Mouse (Mus musculus): Measurements from ENCODE around the gene Trmt1. TPM values are rescaled to one million over a fixed set of nuclear protein-coding genes. Genes with fewer than 3 reads are reported as not detected.

Trmt1 gene
- polyA plus RNA-seq, 1 experiment from 2014 or later = 45.6 TPM

DNA sequence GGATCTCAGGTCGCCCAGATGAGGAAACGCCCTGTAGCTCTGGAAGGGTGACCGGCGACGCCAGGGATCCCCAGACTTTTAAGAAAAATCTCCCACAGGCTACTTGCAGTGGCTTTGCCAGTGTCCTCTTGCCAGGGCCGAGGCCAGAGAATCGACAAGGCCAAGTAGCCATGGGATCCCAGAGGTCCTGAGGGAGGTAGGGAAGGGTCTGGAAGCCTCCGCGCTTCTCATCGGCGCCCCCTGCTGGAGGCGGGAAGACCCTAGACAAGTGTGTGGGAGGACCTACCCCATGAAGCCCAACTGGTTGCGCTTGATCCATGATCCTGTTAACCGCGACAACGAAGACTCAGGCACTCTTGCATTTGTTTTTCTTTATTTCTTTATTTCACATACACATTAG lies 18.2 kb downstream of the Trmt1 start:
- Histone ChIP-seq H3K4me3 (ENCODE audit: low read depth, low read length) (peak overlapping the region; percentile 8; the same call in 1 of the 2 replicates), H3K9me3 (ENCODE audit: control insufficient read depth, low read length) (no peaks in the 10 kb centered on the region), H3K4me2 (peak overlapping the region; percentile 37), H3K27ac (ENCODE audit: low read depth, low read length) (no peak overlapping the region), H3K4me1 (ENCODE audit: control insufficient read depth, insufficient read depth, low read length) (peaks cover 41% of the 10 kb centered on the region), H3K36me3 (ENCODE audit: control insufficient read depth, insufficient read depth, low read length) (no peaks in the 10 kb centered on the region), H3K27me3 (ENCODE audit: control insufficient read depth, insufficient read depth, low read length) (peaks cover 80% of the 10 kb centered on the region), H3K9ac (ENCODE audit: low read length) (peak overlapping the region; percentile 24; the same call in 1 of the 2 replicates)
- 1% methylated on average over 16 of the region's 16 CpGs for WGBS
- DNase-seq (ENCODE audit: low spot score, missing footprints) (peak; percentile 98), ATAC-seq (ENCODE audit: low FRiP score) (0 out of 2 replicates have a peak, but pooled peaks have one; percentile 31)

DNA sequence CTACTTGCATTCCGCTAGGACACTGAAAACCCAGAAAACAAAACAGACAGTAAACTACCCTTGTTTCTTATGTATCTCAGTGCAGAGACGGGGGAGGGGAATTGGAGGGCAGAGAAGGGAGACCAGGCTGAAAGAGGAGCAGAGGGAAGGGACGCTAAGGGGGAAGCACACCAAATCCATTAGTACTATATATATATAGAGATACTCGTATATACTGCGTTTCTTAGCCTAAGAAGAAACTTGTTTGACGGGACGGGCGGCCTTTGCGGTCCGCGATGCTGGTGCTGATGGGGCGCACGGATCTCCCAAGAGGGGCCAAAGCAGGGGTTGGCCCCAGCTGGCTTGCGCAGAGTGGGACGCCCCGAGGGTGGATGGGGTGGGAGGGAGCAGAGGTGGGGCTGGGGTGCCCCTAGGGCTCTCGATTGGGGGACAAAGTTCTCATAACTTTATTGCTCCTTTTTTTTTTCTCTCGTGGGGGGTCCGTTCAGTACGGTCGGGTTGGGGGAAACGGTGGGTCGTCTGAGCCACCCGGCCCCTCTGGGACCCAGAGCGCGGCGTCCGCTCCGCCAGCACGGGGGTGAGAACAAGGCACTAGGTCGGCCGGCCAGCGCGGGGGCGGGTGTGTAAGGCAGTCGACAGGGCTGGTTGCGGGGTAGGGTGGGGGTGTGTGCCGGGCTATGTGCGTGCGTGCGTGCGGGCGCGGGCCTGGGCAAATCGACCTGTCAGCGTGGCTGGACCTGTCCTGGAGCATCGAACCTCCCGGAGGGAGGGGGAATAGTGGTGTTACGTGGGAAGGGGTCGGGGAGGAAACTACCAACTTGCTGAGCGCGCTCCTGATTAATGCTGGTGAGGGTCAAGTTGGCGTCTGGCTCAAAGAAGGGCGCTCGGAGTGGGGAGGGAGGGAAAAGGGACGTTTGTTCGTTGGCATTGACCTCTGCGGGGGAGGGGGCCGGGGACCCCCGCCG lies 19.0 kb downstream of the Trmt1 start:
- H3K4me2 ChIP-seq = peak overlapping the region; percentile 31
- 2% methylated on average over 59 of the region's 61 CpGs for WGBS
- H3K27ac ChIP-seq (ENCODE audit: low read depth, low read length) = no peak overlapping the region
- peak; percentile 94 for DNase-seq (ENCODE audit: low spot score, missing footprints)
- no peak overlapping the region; the same call in 1 of the 2 replicates for H3K9ac ChIP-seq (ENCODE audit: low read length)
- peak overlapping the region; percentile 20; the same call in 1 of the 2 replicates for H3K4me3 ChIP-seq (ENCODE audit: low read depth, low read length)
- H3K9me3 ChIP-seq (ENCODE audit: control insufficient read depth, low read length) = no peaks in the 10 kb centered on the region
- H3K36me3 ChIP-seq (ENCODE audit: control insufficient read depth, insufficient read depth, low read length) = no peaks in the 10 kb centered on the region
- peaks cover 87% of the 10 kb centered on the region for H3K27me3 ChIP-seq (ENCODE audit: control insufficient read depth, insufficient read depth, low read length)
- peaks cover 42% of the 10 kb centered on the region for H3K4me1 ChIP-seq (ENCODE audit: control insufficient read depth, insufficient read depth, low read length)
- ATAC-seq (ENCODE audit: low FRiP score) = 0 out of 2 replicates have a peak, but pooled peaks have one; percentile 12

DNA sequence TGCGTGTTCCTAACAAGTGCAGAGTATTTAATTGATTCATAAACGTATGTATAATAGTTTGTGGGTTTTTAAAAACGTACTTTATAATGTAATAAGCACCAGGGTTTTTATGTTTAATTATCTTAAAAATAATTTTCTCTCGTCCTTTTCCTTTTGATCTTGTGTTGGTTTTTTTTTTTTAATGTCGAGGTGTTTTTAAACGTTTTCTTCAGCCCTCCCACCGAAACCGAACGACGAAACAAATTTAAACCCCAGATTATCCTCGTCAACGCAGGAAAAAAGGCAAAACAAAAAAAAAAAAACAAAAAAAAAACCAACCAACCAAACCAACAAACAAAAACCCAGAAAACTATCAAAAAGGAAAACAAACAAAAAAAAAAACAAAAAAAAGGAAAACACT lies 19.9 kb downstream of the Trmt1 start:
- WGBS = under 1% methylated on average over 12 of the region's 12 CpGs

GRCm38 (mm10) chr8:84706610-84707266 lies 20.6 kb downstream of the Trmt1 start:
- Histone ChIP-seq H3K9me3 (ENCODE audit: control insufficient read depth, low read length) (no peaks in the 10 kb centered on the region), H3K4me1 (ENCODE audit: control insufficient read depth, insufficient read depth, low read length) (peaks cover 48% of the 10 kb centered on the region), H3K9ac (ENCODE audit: low read length) (peak overlapping the region; percentile 49), H3K36me3 (ENCODE audit: control insufficient read depth, insufficient read depth, low read length) (no peaks in the 10 kb centered on the region), H3K4me2 (peak overlapping the region; percentile 26), H3K27ac (ENCODE audit: low read depth, low read length) (no peak overlapping the region; the same call in 1 of the 2 replicates), H3K4me3 (ENCODE audit: low read depth, low read length) (peak overlapping the region; percentile 14), H3K27me3 (ENCODE audit: control insufficient read depth, insufficient read depth, low read length) (peaks cover 89% of the 10 kb centered on the region)
- ATAC-seq (ENCODE audit: low FRiP score) (no peak), DNase-seq (ENCODE audit: low spot score, missing footprints) (peak; percentile 94)
- WGBS = 1% methylated on average over 45 of the region's 45 CpGs

More for the DNA sequence above, 19.9 kb downstream of the Trmt1 start:
- H3K27me3 ChIP-seq (ENCODE audit: control insufficient read depth, insufficient read depth, low read length) = peaks cover 92% of the 10 kb centered on the region
- H3K9me3 ChIP-seq (ENCODE audit: control insufficient read depth, low read length) = no peaks in the 10 kb centered on the region
- H3K36me3 ChIP-seq (ENCODE audit: control insufficient read depth, insufficient read depth, low read length) = no peaks in the 10 kb centered on the region
- H3K4me2 ChIP-seq = peak overlapping the region; percentile 31; the same call in 1 of the 2 replicates
- no peak overlapping the region for H3K4me3 ChIP-seq (ENCODE audit: low read depth, low read length)
- DNase-seq (ENCODE audit: low spot score, missing footprints) (no peak), ATAC-seq (ENCODE audit: low FRiP score) (no peak)
- H3K9ac ChIP-seq (ENCODE audit: low read length) = no peak overlapping the region
- no peak overlapping the region for H3K27ac ChIP-seq (ENCODE audit: low read depth, low read length)
- H3K4me1 ChIP-seq (ENCODE audit: control insufficient read depth, insufficient read depth, low read length) = peaks cover 42% of the 10 kb centered on the region

- Histone ChIP-seq H3K4me3 (ENCODE audit: low read depth, low read length) (peak overlapping the region; percentile 14), H3K27ac (ENCODE audit: low read depth, low read length) (no peak overlapping the region), H3K4me2 (peak overlapping the region; percentile 26; the same call in 1 of the 2 replicates), H3K27me3 (ENCODE audit: control insufficient read depth, insufficient read depth, low read length) (peaks cover 83% of the 10 kb centered on the region), H3K36me3 (ENCODE audit: control insufficient read depth, insufficient read depth, low read length) (no peaks in the 10 kb centered on the region), H3K9me3 (ENCODE audit: control insufficient read depth, low read length) (no peaks in the 10 kb centered on the region), H3K9ac (ENCODE audit: low read length) (peak overlapping the region; percentile 27; the same call in 1 of the 2 replicates), H3K4me1 (ENCODE audit: control insufficient read depth, insufficient read depth, low read length) (peaks cover 55% of the 10 kb centered on the region)
- ATAC-seq (ENCODE audit: low FRiP score) (no peak), DNase-seq (ENCODE audit: low spot score, missing footprints) (peak; percentile 96)
- WGBS = 1% methylated on average over 20 of the region's 22 CpGs
Observed at GRCm38 (mm10) chr8:84707267-84707883, 21.3 kb downstream of the Trmt1 start.

DNA sequence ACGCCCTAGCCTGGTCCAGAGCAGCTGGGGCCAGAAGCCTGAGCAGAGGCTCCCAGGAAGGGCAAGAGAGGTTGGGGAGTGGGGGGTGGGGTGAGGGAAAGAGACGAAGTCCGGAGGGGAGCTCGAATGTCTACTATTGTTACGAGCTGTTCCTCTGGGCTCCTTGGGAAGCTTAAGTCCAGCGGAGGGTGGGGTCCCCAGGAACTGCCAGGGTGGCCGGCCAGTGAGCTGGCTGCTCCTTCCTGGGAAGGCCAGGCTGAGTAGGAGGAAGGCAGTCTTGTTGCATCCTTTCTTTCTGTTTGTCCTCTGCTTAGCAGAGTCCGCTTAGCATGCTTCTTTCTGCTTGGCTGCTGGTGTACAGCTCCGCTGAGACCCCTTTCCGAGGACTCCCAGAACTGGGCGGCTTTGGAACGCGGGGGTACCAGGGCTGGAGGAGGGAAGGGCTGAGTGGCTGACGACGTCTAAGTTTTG lies 22.0 kb downstream of the Trmt1 start:
- DNase-seq (ENCODE audit: low spot score, missing footprints) (peak; percentile 94), ATAC-seq (ENCODE audit: low FRiP score) (no peak)
- Histone ChIP-seq H3K4me2 (peak overlapping the region; percentile 26; the same call in 1 of the 2 replicates), H3K9me3 (ENCODE audit: control insufficient read depth, low read length) (no peaks in the 10 kb centered on the region), H3K36me3 (ENCODE audit: control insufficient read depth, insufficient read depth, low read length) (no peaks in the 10 kb centered on the region), H3K27me3 (ENCODE audit: control insufficient read depth, insufficient read depth, low read length) (peaks cover 76% of the 10 kb centered on the region), H3K9ac (ENCODE audit: low read length) (peak overlapping the region; percentile 27; the same call in 1 of the 2 replicates), H3K27ac (ENCODE audit: low read depth, low read length) (no peak overlapping the region), H3K4me3 (ENCODE audit: low read depth, low read length) (peak overlapping the region; percentile 4; the same call in 1 of the 2 replicates), H3K4me1 (ENCODE audit: control insufficient read depth, insufficient read depth, low read length) (peaks cover 59% of the 10 kb centered on the region)
- 1% methylated on average over 15 of the region's 15 CpGs for WGBS

DNA sequence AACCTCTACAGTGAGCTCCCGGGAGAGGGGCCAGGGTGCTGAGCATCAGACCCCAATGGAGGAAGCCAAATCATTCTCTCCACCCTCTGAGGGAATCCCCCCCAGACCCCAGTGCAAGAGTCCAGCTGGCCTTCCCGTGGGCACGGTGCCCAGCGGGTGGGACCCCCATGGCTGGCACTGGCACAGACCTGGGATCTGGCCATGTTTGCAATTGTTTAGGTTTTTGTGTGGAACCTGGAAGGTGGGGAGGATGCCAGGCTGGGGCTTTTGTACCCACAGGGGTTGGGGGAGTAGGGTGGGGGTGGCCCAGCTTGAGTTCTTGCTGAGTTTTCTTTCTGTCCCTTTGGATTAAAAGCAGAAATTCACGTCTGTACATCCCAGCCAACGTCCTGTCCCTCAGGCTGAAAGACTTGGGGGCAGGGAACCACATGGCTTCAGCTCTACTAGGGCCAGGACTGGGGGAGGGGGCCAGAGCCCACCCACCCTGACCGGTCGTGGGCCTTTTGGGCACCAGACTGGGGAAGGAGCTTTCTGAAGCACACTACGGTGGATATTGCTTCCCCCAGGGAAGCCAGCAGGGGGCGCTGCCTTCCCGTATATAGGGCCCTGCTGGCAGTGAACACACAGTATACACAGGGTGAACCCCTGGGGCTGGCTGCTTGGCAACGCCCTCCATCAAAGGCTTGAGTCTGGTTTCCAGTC lies 22.8 kb downstream of the Trmt1 start:
- H3K4me1 ChIP-seq (ENCODE audit: control insufficient read depth, insufficient read depth, low read length) = peaks cover 65% of the 10 kb centered on the region
- no peaks in the 10 kb centered on the region for H3K36me3 ChIP-seq (ENCODE audit: control insufficient read depth, insufficient read depth, low read length)
- H3K4me2 ChIP-seq = no peak overlapping the region
- no peak overlapping the region for H3K27ac ChIP-seq (ENCODE audit: low read depth, low read length)
- no peaks in the 10 kb centered on the region for H3K9me3 ChIP-seq (ENCODE audit: control insufficient read depth, low read length)
- H3K27me3 ChIP-seq (ENCODE audit: control insufficient read depth, insufficient read depth, low read length) = peaks cover 76% of the 10 kb centered on the region
- peak; percentile 99 for DNase-seq (ENCODE audit: low spot score, missing footprints)
- H3K9ac ChIP-seq (ENCODE audit: low read length) = no peak overlapping the region
- peak; percentile 64 for ATAC-seq (ENCODE audit: low FRiP score)
- WGBS = 11% methylated on average over 12 of the region's 12 CpGs
- H3K4me3 ChIP-seq (ENCODE audit: low read depth, low read length) = no peak overlapping the region

DNA sequence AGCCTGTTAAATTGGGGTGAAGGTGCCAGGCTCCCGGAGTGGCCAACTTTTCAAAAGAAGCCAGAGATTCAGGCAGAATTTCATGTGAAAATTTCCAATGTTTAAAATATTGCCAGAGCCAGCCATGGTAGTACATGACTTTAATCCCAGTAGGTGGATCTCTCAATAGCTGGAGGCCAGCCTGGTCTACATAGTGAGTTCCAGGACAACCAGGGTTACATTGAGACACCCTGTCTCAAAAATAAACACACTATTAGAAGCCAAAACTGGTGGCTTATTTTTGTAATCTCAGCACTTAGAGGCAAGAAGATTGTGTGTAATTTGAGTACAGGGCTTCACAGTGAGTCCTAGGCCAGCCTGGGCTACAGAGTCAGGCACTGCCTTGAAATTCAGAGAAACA lies 23.8 kb downstream of the Trmt1 start:
- 93% methylated on average over 1 of the region's 1 CpGs for WGBS
- DNase-seq (ENCODE audit: low spot score, missing footprints) = no peak
- peaks cover 62% of the 10 kb centered on the region for H3K4me1 ChIP-seq (ENCODE audit: control insufficient read depth, insufficient read depth, low read length)
- H3K9me3 ChIP-seq (ENCODE audit: control insufficient read depth, low read length) = no peaks in the 10 kb centered on the region
- peaks cover 76% of the 10 kb centered on the region for H3K27me3 ChIP-seq (ENCODE audit: control insufficient read depth, insufficient read depth, low read length)
- H3K4me2 ChIP-seq = no peak overlapping the region
- ATAC-seq (ENCODE audit: low FRiP score) = no peak
- H3K4me3 ChIP-seq (ENCODE audit: low read depth, low read length) = no peak overlapping the region
- H3K36me3 ChIP-seq (ENCODE audit: control insufficient read depth, insufficient read depth, low read length) = no peaks in the 10 kb centered on the region
- H3K9ac ChIP-seq (ENCODE audit: low read length) = no peak overlapping the region
- no peak overlapping the region for H3K27ac ChIP-seq (ENCODE audit: low read depth, low read length)
